Mouse (Mus musculus): ENCODE results near the gene Sec24d.

Gene Sec24d

GRCm38 (mm10) chr3:123397562-123398481 lies 130.6 kb downstream of the Sec24d start:
- DNase-seq (ENCODE audit: low spot score in 2 of 2) = no peak

DNA sequence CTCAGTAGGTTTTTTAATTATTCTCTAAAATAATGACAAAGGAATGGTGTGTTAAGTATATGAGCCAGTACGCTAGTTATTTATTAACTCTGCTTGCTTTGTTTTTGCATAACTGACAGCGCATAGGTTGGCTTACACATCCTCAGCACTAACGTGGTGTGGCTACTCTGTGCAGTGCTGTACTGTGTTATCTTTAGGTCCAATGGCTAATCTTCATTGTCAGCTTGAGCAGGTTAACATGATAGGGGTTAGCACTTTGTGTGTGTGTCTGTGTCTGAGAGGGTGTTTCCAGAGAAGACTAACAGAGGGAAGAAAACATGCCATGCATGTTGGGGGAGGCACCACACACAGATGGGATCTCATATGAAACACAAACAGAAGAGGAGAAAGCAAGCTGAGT lies 137.7 kb downstream of the Sec24d start:
- DNase-seq (ENCODE audit: low spot score in 2 of 2) = no peak

GRCm38 (mm10) chr3:123411821-123412578 lies 144.7 kb downstream of the Sec24d start:
- no peak for DNase-seq (ENCODE audit: low spot score in 2 of 2)

DNA sequence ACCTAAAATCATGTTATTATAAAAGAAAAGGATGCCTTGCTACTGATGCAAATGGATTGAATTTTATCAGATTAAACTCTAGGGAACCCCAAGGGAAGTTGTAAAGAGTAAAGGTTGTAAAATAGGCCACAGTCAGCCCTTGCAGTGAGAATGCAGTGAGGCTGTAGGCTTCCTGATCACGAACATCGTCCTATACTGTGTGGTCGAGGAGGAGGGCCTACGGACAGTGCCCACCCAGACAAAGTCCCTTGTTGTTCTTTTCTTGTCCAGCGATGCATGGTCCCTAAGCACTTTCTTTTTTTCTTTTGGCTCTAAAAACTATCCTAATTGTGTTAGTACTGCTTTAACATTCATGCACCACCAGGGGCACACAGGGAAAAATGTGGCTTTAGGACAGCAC lies 145.9 kb downstream of the Sec24d start:
- DNase-seq (ENCODE audit: low spot score in 2 of 2) = no peak
